22 mouse cellular contexts compared by ENCODE assay signal in the genomic region with DNA sequence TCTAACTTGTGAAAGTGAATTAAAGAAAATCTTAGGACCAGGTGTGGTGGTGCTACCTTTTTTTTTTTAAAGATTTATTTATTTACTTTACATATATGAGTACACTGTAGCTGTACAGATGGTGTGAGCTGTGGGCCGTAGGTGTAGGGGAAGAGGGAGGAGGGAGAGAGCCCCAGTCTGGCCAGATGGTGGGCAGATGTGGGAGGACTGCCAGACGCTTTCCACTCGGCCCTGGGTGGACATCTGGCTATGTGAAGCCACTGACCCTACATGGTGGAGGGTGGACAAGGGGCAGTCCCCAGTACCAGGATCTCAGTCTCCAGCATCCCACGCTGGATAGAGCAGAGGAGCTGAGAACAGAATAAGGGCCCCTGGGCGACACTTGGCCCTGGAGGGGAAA. TPM values are rescaled to one million over a fixed set of nuclear protein-coding genes. Genes with fewer than 3 reads are reported as not detected.
DNase-seq lines count a peak whose midpoint lies in the region; ATAC-seq and TF ChIP-seq lines count a peak whose summit lies in the region.
"Had no signal": no experiment of that assay in that cellular context is flagged by ENCODE, and none has a peak within 500 bp of the region (broad histone marks: within the 10 kb centered on the region; RNA-seq: fewer than 3 reads in every experiment).

No protein-coding gene starts in this region.

- no peak overlapping the region for H3K4me2 ChIP-seq in heart, embryonic 11.5 days
- H3K4me2 ChIP-seq in midbrain, embryonic 14.5 days (ENCODE audit: low read length), result no peak overlapping the region
- H3K4me2 ChIP-seq in midbrain, postnatal 0 days (ENCODE audit: low read depth, low read length, poor library complexity, severe bottlenecking), result no peak overlapping the region
- no peak overlapping the region for H3K4me2 ChIP-seq in embryonic facial prominence, embryonic 11.5 days (ENCODE audit: low read depth, low read length)
- H3K4me2 ChIP-seq in neural tube, embryonic 11.5 days (ENCODE audit: low read depth), result no peak overlapping the region
- H3K4me2 ChIP-seq: forebrain, embryonic 15.5 days; liver, embryonic 13.5 days; midbrain, embryonic 11.5 days had no signal

- H3K4me3 ChIP-seq in heart, embryonic 11.5 days (ENCODE audit: low read depth, low read length), result no peak overlapping the region
- no peak overlapping the region for H3K4me3 ChIP-seq in heart, embryonic 10.5 days
- no peak overlapping the region for H3K4me3 ChIP-seq in midbrain, embryonic 14.5 days (replicated peaks; ENCODE audit: low read depth, low read length)
- no peak overlapping the region for H3K4me3 ChIP-seq in midbrain, postnatal 0 days (ENCODE audit: low read depth, low read length)
- H3K4me3 ChIP-seq in embryonic facial prominence, embryonic 11.5 days (ENCODE audit: low read depth, low read length), result no peak overlapping the region
- no peak overlapping the region for H3K4me3 ChIP-seq in neural tube, embryonic 11.5 days (ENCODE audit: low read depth, low read length)
- H3K4me3 ChIP-seq: forebrain, embryonic 15.5 days; heart, adult 2 months; liver, embryonic 13.5 days had no signal

- no peak for TF ChIP-seq CTCF in midbrain, postnatal 0 days (IDR thresholded peaks at IDR 0.05)

- no peak overlapping the region for H3K27ac ChIP-seq in heart, embryonic 11.5 days (ENCODE audit: low read depth, low read length)
- H3K27ac ChIP-seq in heart, embryonic 10.5 days, result no peak overlapping the region
- no peak overlapping the region for H3K27ac ChIP-seq in midbrain, embryonic 14.5 days (replicated peaks; ENCODE audit: low read depth, low read length)
- H3K27ac ChIP-seq in midbrain, postnatal 0 days (ENCODE audit: low read depth, low read length), result no peak overlapping the region
- no peak overlapping the region for H3K27ac ChIP-seq in embryonic facial prominence, embryonic 11.5 days (replicated peaks; ENCODE audit: low read depth, low read length)
- no peak overlapping the region for H3K27ac ChIP-seq in neural tube, embryonic 11.5 days (ENCODE audit: low read depth, low read length)
- H3K27ac ChIP-seq: forebrain, embryonic 15.5 days; heart, adult 2 months; kidney, postnatal 0 days had no signal

- no peak for DNase-seq in heart, embryonic 10.5 days (ENCODE audit: low spot score)
- DNase-seq in midbrain, embryonic 14.5 days, result no peak
- no peak for DNase-seq in midbrain, postnatal 0 days (ENCODE audit: low spot score)
- DNase-seq in embryonic facial prominence, embryonic 11.5 days (ENCODE audit: low spot score), result peak; percentile 32
- DNase-seq in neural tube, embryonic 11.5 days (ENCODE audit: low spot score), result peak; percentile 14
- no peak for DNase-seq in frontal cortex, postnatal 36 days (ENCODE audit: low spot score in 2 of 2)
- DNase-seq in thymus, postnatal 10 days (ENCODE audit: low spot score in 2 of 2), result no peak
- DNase-seq: cerebellum, postnatal 25 days; heart, adult 2 months; heart, postnatal 14 days; liver, embryonic 13.5 days; lung, postnatal 10 days; thymus, postnatal 14 days had no signal

- H3K9me3 ChIP-seq in heart, embryonic 11.5 days (replicated peaks; ENCODE audit: control insufficient read depth, low read length), result no peaks in the 10 kb centered on the region
- no peaks in the 10 kb centered on the region for H3K9me3 ChIP-seq in heart, embryonic 10.5 days
- H3K9me3 ChIP-seq in midbrain, embryonic 14.5 days (ENCODE audit: control insufficient read depth, low read length), result no peaks in the 10 kb centered on the region
- H3K9me3 ChIP-seq in midbrain, postnatal 0 days (ENCODE audit: low read length), result no peaks in the 10 kb centered on the region
- H3K9me3 ChIP-seq in embryonic facial prominence, embryonic 11.5 days (replicated peaks; ENCODE audit: control insufficient read depth, low read length), result no peaks in the 10 kb centered on the region
- H3K9me3 ChIP-seq in neural tube, embryonic 11.5 days (ENCODE audit: control insufficient read depth, low read length), result no peaks in the 10 kb centered on the region
- H3K9me3 ChIP-seq: forebrain, embryonic 15.5 days; liver, embryonic 13.5 days had no signal

- H3K27me3 ChIP-seq in heart, embryonic 11.5 days (ENCODE audit: control insufficient read depth, insufficient read depth, low read length), result no peaks in the 10 kb centered on the region
- no peaks in the 10 kb centered on the region for H3K27me3 ChIP-seq in heart, embryonic 10.5 days (ENCODE audit: insufficient read depth, poor library complexity, severe bottlenecking)
- no peaks in the 10 kb centered on the region for H3K27me3 ChIP-seq in midbrain, embryonic 14.5 days (ENCODE audit: control insufficient read depth, insufficient read depth, low read length)
- no peaks in the 10 kb centered on the region for H3K27me3 ChIP-seq in midbrain, postnatal 0 days (ENCODE audit: insufficient read depth, low read length)
- no peaks in the 10 kb centered on the region for H3K27me3 ChIP-seq in embryonic facial prominence, embryonic 11.5 days (ENCODE audit: control insufficient read depth, insufficient read depth, low read length)
- no peaks in the 10 kb centered on the region for H3K27me3 ChIP-seq in neural tube, embryonic 11.5 days (ENCODE audit: control insufficient read depth, insufficient read depth, low read length)
- H3K27me3 ChIP-seq: forebrain, embryonic 15.5 days; liver, embryonic 13.5 days; Patski had no signal

- WGBS in heart, embryonic 11.5 days (ENCODE audit: insufficient replicate concordance), result 47% methylated on average over 5 of the region's 5 CpGs
- 46% methylated on average over 5 of the region's 5 CpGs for whole genome bisulfite sequencing in heart, embryonic 10.5 days
- 81% methylated on average over 5 of the region's 5 CpGs for WGBS in midbrain, embryonic 14.5 days
- WGBS in midbrain, postnatal 0 days, result 76% methylated on average over 5 of the region's 5 CpGs
- 36% methylated on average over 5 of the region's 5 CpGs for WGBS in embryonic facial prominence, embryonic 11.5 days
- WGBS in neural tube, embryonic 11.5 days, result 64% methylated on average over 5 of the region's 5 CpGs

- no peak overlapping the region for H3K9ac ChIP-seq in heart, embryonic 11.5 days (ENCODE audit: low read depth, low read length)
- no peak overlapping the region for H3K9ac ChIP-seq in midbrain, embryonic 14.5 days (replicated peaks; ENCODE audit: low read length)
- H3K9ac ChIP-seq in midbrain, postnatal 0 days (replicated peaks; ENCODE audit: low read length, poor library complexity, severe bottlenecking), result no peak overlapping the region
- no peak overlapping the region for H3K9ac ChIP-seq in embryonic facial prominence, embryonic 11.5 days (replicated peaks; ENCODE audit: low read length)
- H3K9ac ChIP-seq in neural tube, embryonic 11.5 days (ENCODE audit: low read length), result no peak overlapping the region
- H3K9ac ChIP-seq: forebrain, embryonic 15.5 days; liver, embryonic 13.5 days had no signal

- ATAC-seq in heart, embryonic 11.5 days (replicated peaks; ENCODE audit: insufficient number of reproducible peaks, low FRiP score, low TSS enrichment), result peak; percentile 27; the same call in 1 of the 2 replicates
- ATAC-seq in midbrain, embryonic 14.5 days (ENCODE audit: low FRiP score, low TSS enrichment), result peak; percentile 58
- ATAC-seq in midbrain, postnatal 0 days (ENCODE audit: low FRiP score), result no peak
- peak; percentile 65; the same call in 1 of the 2 replicates for ATAC-seq in embryonic facial prominence, embryonic 11.5 days (replicated peaks; ENCODE audit: insufficient number of reproducible peaks, low FRiP score, low TSS enrichment, low read depth)
- no peak for ATAC-seq in neural tube, embryonic 11.5 days (ENCODE audit: insufficient read depth, low FRiP score, low TSS enrichment)
- ATAC-seq: forebrain, embryonic 15.5 days; inflammation-experienced regulatory T-cells, adult 6 months; Patski had no signal

- H3K36me3 ChIP-seq in heart, embryonic 11.5 days (ENCODE audit: control insufficient read depth, insufficient read depth, low read length), result no peaks in the 10 kb centered on the region
- no peaks in the 10 kb centered on the region for H3K36me3 ChIP-seq in heart, embryonic 10.5 days
- H3K36me3 ChIP-seq in midbrain, embryonic 14.5 days (ENCODE audit: control insufficient read depth, insufficient read depth, low read length), result no peaks in the 10 kb centered on the region
- H3K36me3 ChIP-seq in midbrain, postnatal 0 days (ENCODE audit: insufficient read depth, low read length), result no peaks in the 10 kb centered on the region
- H3K36me3 ChIP-seq in embryonic facial prominence, embryonic 11.5 days (replicated peaks; ENCODE audit: control insufficient read depth, insufficient read depth, low read depth, low read length), result no peaks in the 10 kb centered on the region
- no peaks in the 10 kb centered on the region for H3K36me3 ChIP-seq in neural tube, embryonic 11.5 days (ENCODE audit: control insufficient read depth, insufficient read depth, low read length)
- H3K36me3 ChIP-seq: forebrain, embryonic 15.5 days; liver, embryonic 13.5 days had no signal

- no peaks in the 10 kb centered on the region for H3K4me1 ChIP-seq in heart, embryonic 11.5 days (ENCODE audit: control insufficient read depth, insufficient read depth, low read length)
- H3K4me1 ChIP-seq in heart, embryonic 10.5 days, result no peaks in the 10 kb centered on the region
- no peaks in the 10 kb centered on the region for H3K4me1 ChIP-seq in midbrain, embryonic 14.5 days (ENCODE audit: control insufficient read depth, insufficient read depth, low read length)
- H3K4me1 ChIP-seq in midbrain, postnatal 0 days (ENCODE audit: insufficient read depth, low read length), result no peaks in the 10 kb centered on the region
- no peaks in the 10 kb centered on the region for H3K4me1 ChIP-seq in embryonic facial prominence, embryonic 11.5 days (ENCODE audit: control insufficient read depth, insufficient read depth, low read length)
- H3K4me1 ChIP-seq in neural tube, embryonic 11.5 days (ENCODE audit: control insufficient read depth, insufficient read depth, low read length), result no peaks in the 10 kb centered on the region
- H3K4me1 ChIP-seq: forebrain, embryonic 15.5 days had no signal

RNA-seq across cellular contexts. Expression of a gene that starts 9.7 kb away (rescaled TPM):
- not detected in 2 replicates for polyA plus RNA-seq in heart, embryonic 11.5 days (2014; fragmentation: Nextera tagmentation; extraction: Ambion mirVana)
- polyA plus RNA-seq in heart, embryonic 10.5 days (2016; fragmentation: Nextera tagmentation; extraction: Ambion mirVana), result not detected in 2 replicates
- not detected in 2 replicates for polyA plus RNA-seq in midbrain, embryonic 14.5 days (2014; fragmentation: Nextera tagmentation; extraction: Ambion mirVana)
- total RNA-seq in midbrain, postnatal 0 days (2014; rRNA removed), result not detected in 2 replicates
- polyA plus RNA-seq in midbrain, postnatal 0 days (2015; fragmentation: Nextera tagmentation; extraction: Ambion mirVana), result not detected in 2 replicates
- not detected in 2 replicates for polyA plus RNA-seq in embryonic facial prominence, embryonic 11.5 days (2014; fragmentation: Nextera tagmentation; extraction: Ambion mirVana)
- not detected in 2 replicates for polyA plus RNA-seq in neural tube, embryonic 11.5 days (2014; fragmentation: Nextera tagmentation; extraction: Ambion mirVana)
- total RNA-seq: gastrocnemius, adult 8-10 months; heart, adult 2 months; heart, postnatal 14 days; layer of hippocampus, adult 8-10 months; left cerebral cortex, adult 8-10 months had no signal
- polyA plus RNA-seq: forebrain, embryonic 15.5 days; heart, adult 2 months; inflammation-experienced regulatory T-cells, adult 6 months; kidney, postnatal 0 days; liver, embryonic 13.5 days; midbrain, embryonic 11.5 days; Patski had no signal

RNA-seq across cellular contexts. Expression of a gene that starts 31.4 kb away (rescaled TPM):
- polyA plus RNA-seq in heart, embryonic 11.5 days (2014; fragmentation: Nextera tagmentation; extraction: Ambion mirVana), result not detected in 2 replicates
- not detected in 2 replicates for polyA plus RNA-seq in heart, embryonic 10.5 days (2016; fragmentation: Nextera tagmentation; extraction: Ambion mirVana)
- polyA plus RNA-seq in midbrain, embryonic 14.5 days (2014; fragmentation: Nextera tagmentation; extraction: Ambion mirVana), result not detected in 2 replicates
- not detected in 2 replicates for total RNA-seq in midbrain, postnatal 0 days (2014; rRNA removed)
- polyA plus RNA-seq in midbrain, postnatal 0 days (2015; fragmentation: Nextera tagmentation; extraction: Ambion mirVana), result 0.14 TPM in 1 of 2 replicates, not detected in the other
- polyA plus RNA-seq in embryonic facial prominence, embryonic 11.5 days (2014; fragmentation: Nextera tagmentation; extraction: Ambion mirVana), result not detected in 2 replicates
- polyA plus RNA-seq in neural tube, embryonic 11.5 days (2014; fragmentation: Nextera tagmentation; extraction: Ambion mirVana), result not detected in 2 replicates
- total RNA-seq: gastrocnemius, adult 8-10 months; heart, adult 2 months; heart, postnatal 14 days; layer of hippocampus, adult 8-10 months; left cerebral cortex, adult 8-10 months had no signal
- polyA plus RNA-seq: forebrain, embryonic 15.5 days; heart, adult 2 months; inflammation-experienced regulatory T-cells, adult 6 months; kidney, postnatal 0 days; liver, embryonic 13.5 days; midbrain, embryonic 11.5 days; Patski had no signal

Comparison
In these comparisons a context has a peak if more than half of its experiments do, and no peak if none do; other contexts are left out.
1. ATAC-seq: peak in heart, embryonic 11.5 days (single experiment), midbrain, embryonic 14.5 days (single experiment) and embryonic facial prominence, embryonic 11.5 days (single experiment); none in midbrain, postnatal 0 days (single experiment) and neural tube, embryonic 11.5 days (single experiment).
2. DNase-seq: peak in embryonic facial prominence, embryonic 11.5 days (single experiment) and neural tube, embryonic 11.5 days (single experiment); none in heart, embryonic 10.5 days (single experiment), midbrain, embryonic 14.5 days (single experiment), midbrain, postnatal 0 days (single experiment), frontal cortex, postnatal 36 days (0 of 2) and thymus, postnatal 10 days (0 of 2).